In the genomic region with DNA sequence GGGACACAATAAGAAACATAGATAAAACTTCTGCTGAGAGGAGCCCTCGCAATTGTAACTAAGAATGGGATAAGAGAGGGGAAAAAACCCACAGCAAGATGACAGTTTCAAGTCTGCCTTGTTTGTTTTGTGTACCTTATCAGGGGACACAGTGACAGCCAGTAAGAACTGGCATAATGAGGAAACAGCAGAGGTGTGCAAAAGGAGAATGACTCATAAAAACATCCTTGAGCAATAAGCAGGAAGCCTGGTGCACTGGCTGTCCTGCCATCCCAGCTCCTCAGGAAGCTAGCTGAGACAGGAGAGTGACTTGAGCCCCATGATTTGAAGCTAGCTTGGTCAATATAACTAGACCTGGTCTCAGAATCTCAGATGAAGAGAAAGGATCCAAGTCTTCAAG, we compare ENCODE assay signal across 22 mouse cellular contexts. TPM values are rescaled to one million over a fixed set of nuclear protein-coding genes. Genes with fewer than 3 reads are reported as not detected.
DNase-seq lines count a peak whose midpoint lies in the region; ATAC-seq lines count a peak whose summit lies in the region.
"Had no signal": no experiment of that assay in that cellular context is flagged by ENCODE, and none has a peak within 500 bp of the region (broad histone marks: within the 10 kb centered on the region; RNA-seq: fewer than 3 reads in every experiment).

No protein-coding gene starts in this region.

- intact Hi-C loops in gastrocnemius, postnatal 14 days (cut with DNase I; ENCODE audit: low total_unique reads): loop anchor here (10.0 kb wide), 1 partner anchor 155 kb away; no protein-coding TSS in a partner anchor

- peak; percentile 40; the same call in 1 of the 2 replicates for ATAC-seq in intestine, embryonic 16.5 days
- ATAC-seq in intestine, embryonic 15.5 days: no peak
- peak; percentile 51 for ATAC-seq in liver, embryonic 16.5 days (ENCODE audit: low read depth)

- no peak overlapping the region for H3K4me3 ChIP-seq in intestine, embryonic 16.5 days (ENCODE audit: low read length)
- H3K4me3 ChIP-seq in intestine, embryonic 15.5 days (replicated peaks): no peak overlapping the region
- H3K4me3 ChIP-seq in liver, embryonic 16.5 days (ENCODE audit: low read depth, low read length): no peak overlapping the region
- H3K4me3 ChIP-seq: embryonic facial prominence, embryonic 12.5 days; limb, embryonic 15.5 days had no signal

- peaks cover 12% of the 10 kb centered on the region for H3K36me3 ChIP-seq in intestine, embryonic 16.5 days (ENCODE audit: control insufficient read depth, insufficient read depth, low read length)
- peaks cover 8% of the 10 kb centered on the region; the same call in 1 of the 2 replicates for H3K36me3 ChIP-seq in intestine, embryonic 15.5 days
- H3K36me3 ChIP-seq in liver, embryonic 16.5 days (ENCODE audit: control insufficient read depth, insufficient read depth): peaks cover 7% of the 10 kb centered on the region

- H3K9me3 ChIP-seq in intestine, embryonic 16.5 days (ENCODE audit: control insufficient read depth, low read length): no peaks in the 10 kb centered on the region
- H3K9me3 ChIP-seq in intestine, embryonic 15.5 days: no peaks in the 10 kb centered on the region
- no peaks in the 10 kb centered on the region for H3K9me3 ChIP-seq in liver, embryonic 16.5 days (replicated peaks; ENCODE audit: control insufficient read depth, low read length)
- H3K9me3 ChIP-seq: embryonic facial prominence, embryonic 12.5 days; limb, embryonic 15.5 days had no signal

- no peak overlapping the region for H3K27ac ChIP-seq in intestine, embryonic 16.5 days (ENCODE audit: low read length)
- no peak overlapping the region for H3K27ac ChIP-seq in intestine, embryonic 15.5 days
- H3K27ac ChIP-seq in liver, embryonic 16.5 days (ENCODE audit: low read length): peak overlapping the region; percentile 65
- H3K27ac ChIP-seq: embryonic facial prominence, embryonic 12.5 days; limb, embryonic 15.5 days had no signal

- 71% methylated on average over 1 of the region's 1 CpGs for WGBS in intestine, embryonic 16.5 days
- 87% methylated on average over 1 of the region's 1 CpGs for WGBS in intestine, embryonic 15.5 days
- 24% methylated on average over 1 of the region's 1 CpGs for WGBS in liver, embryonic 16.5 days (ENCODE audit: insufficient replicate concordance)

- H3K4me2 ChIP-seq in intestine, embryonic 16.5 days (ENCODE audit: low read depth, low read length): no peak overlapping the region
- H3K4me2 ChIP-seq in intestine, embryonic 15.5 days (replicated peaks): no peak overlapping the region
- no peak overlapping the region for H3K4me2 ChIP-seq in liver, embryonic 16.5 days (ENCODE audit: low read depth, low read length)
- H3K4me2 ChIP-seq: embryonic facial prominence, embryonic 12.5 days; limb, embryonic 15.5 days had no signal

- no peak overlapping the region for H3K9ac ChIP-seq in intestine, embryonic 16.5 days (ENCODE audit: low read depth, low read length)
- H3K9ac ChIP-seq in intestine, embryonic 15.5 days: no peak overlapping the region
- H3K9ac ChIP-seq in liver, embryonic 16.5 days (ENCODE audit: low read depth, low read length): no peak overlapping the region; the same call in 1 of the 2 replicates
- H3K9ac ChIP-seq: embryonic facial prominence, embryonic 12.5 days; limb, embryonic 15.5 days had no signal

- H3K27me3 ChIP-seq in intestine, embryonic 16.5 days (replicated peaks; ENCODE audit: control insufficient read depth, insufficient read depth, low read length): no peaks in the 10 kb centered on the region
- no peaks in the 10 kb centered on the region for H3K27me3 ChIP-seq in intestine, embryonic 15.5 days (replicated peaks)
- no peaks in the 10 kb centered on the region for H3K27me3 ChIP-seq in liver, embryonic 16.5 days (ENCODE audit: control insufficient read depth, insufficient read depth, low read depth, low read length)
- H3K27me3 ChIP-seq: embryonic facial prominence, embryonic 12.5 days; limb, embryonic 15.5 days had no signal

- peak; percentile 39 for DNase-seq in c-Kit-positive CD71-positive TER-119-positive erythroid progenitor cells, embryonic 14.5 days (ENCODE audit: low spot score)
- no peak for DNase-seq in adrenal gland, adult 8-10 months
- no peak for DNase-seq in gastrocnemius, postnatal 14 days
- no peak for DNase-seq in gastrocnemius, adult 8-10 months (ENCODE audit: low spot score in 2 of 2)
- no peak for DNase-seq in cerebellum, adult 9-11 months
- DNase-seq: adrenal gland, postnatal 36 days; kidney, postnatal 10 days; layer of hippocampus, adult 9-11 months; lung, postnatal 14 days; midbrain, embryonic 14.5 days; thymus, adult 18-20 months had no signal

- H3K4me1 ChIP-seq in intestine, embryonic 16.5 days (ENCODE audit: control insufficient read depth, insufficient read depth, low read length): peaks cover 3% of the 10 kb centered on the region; the same call in 1 of the 2 replicates
- H3K4me1 ChIP-seq in intestine, embryonic 15.5 days (replicated peaks): no peaks in the 10 kb centered on the region
- H3K4me1 ChIP-seq in liver, embryonic 16.5 days (ENCODE audit: control insufficient read depth, low read depth, low read length): peaks cover 23% of the 10 kb centered on the region
- H3K4me1 ChIP-seq: embryonic facial prominence, embryonic 12.5 days; limb, embryonic 15.5 days had no signal

RNA-seq across cellular contexts. Expression of a gene that starts 22.3 kb away (rescaled TPM):
- polyA plus RNA-seq in intestine, embryonic 16.5 days (2015; fragmentation: Nextera tagmentation; extraction: Ambion mirVana): 32.0 and 32.8 TPM in 2 replicates
- 31.7 and 33.0 TPM in 2 replicates for polyA plus RNA-seq in intestine, embryonic 15.5 days (2015; fragmentation: Nextera tagmentation; extraction: Ambion mirVana)
- polyA plus RNA-seq in liver, embryonic 16.5 days (2015; fragmentation: Nextera tagmentation; extraction: Ambion mirVana): 16.5 and 18.2 TPM in 2 replicates
- 10 to 100 TPM; 51.6 to 58.6 (median 54.9) TPM for total RNA-seq in adrenal gland, adult 8-10 months (2022)
- total RNA-seq in gastrocnemius, postnatal 14 days (2021): 10 to 100 TPM; 13.1 to 13.7 TPM
- 10 to 100 TPM; 15.6 to 18.7 (median 16.5) TPM for total RNA-seq in gastrocnemius, adult 8-10 months (2022)

RNA-seq across cellular contexts. Expression of a gene that starts 40.0 kb away (rescaled TPM):
- polyA plus RNA-seq in intestine, embryonic 16.5 days (2015; fragmentation: Nextera tagmentation; extraction: Ambion mirVana): not detected in 2 replicates
- not detected in 2 replicates for polyA plus RNA-seq in intestine, embryonic 15.5 days (2015; fragmentation: Nextera tagmentation; extraction: Ambion mirVana)
- not detected in 2 replicates for polyA plus RNA-seq in liver, embryonic 16.5 days (2015; fragmentation: Nextera tagmentation; extraction: Ambion mirVana)
- not detected for total RNA-seq in adrenal gland, adult 8-10 months (2022)
- not detected for total RNA-seq in gastrocnemius, postnatal 14 days (2021)
- total RNA-seq in gastrocnemius, adult 8-10 months (2022): not detected
- total RNA-seq: adrenal gland, postnatal 36 days; ES-E14; gastrocnemius, postnatal 4 days; left cerebral cortex, postnatal 10 days had no signal
- polyA plus RNA-seq: embryonic facial prominence, embryonic 12.5 days; heart, embryonic 16.5 days; hindbrain, embryonic 11.5 days; intestine, embryonic 14.5 days; limb, embryonic 15.5 days; midbrain, embryonic 14.5 days had no signal

RNA-seq across cellular contexts. Expression of a gene that starts 44.3 kb away (rescaled TPM):
- polyA plus RNA-seq in intestine, embryonic 16.5 days (2015; fragmentation: Nextera tagmentation; extraction: Ambion mirVana): 1,259 and 1,267 TPM in 2 replicates
- 1,117 and 1,212 TPM in 2 replicates for polyA plus RNA-seq in intestine, embryonic 15.5 days (2015; fragmentation: Nextera tagmentation; extraction: Ambion mirVana)
- polyA plus RNA-seq in liver, embryonic 16.5 days (2015; fragmentation: Nextera tagmentation; extraction: Ambion mirVana): 606 and 617 TPM in 2 replicates
- total RNA-seq in adrenal gland, adult 8-10 months (2022): 100 to 1,000 TPM; 587 to 783 (median 663) TPM
- total RNA-seq in gastrocnemius, postnatal 14 days (2021): 100 to 1,000 TPM; 851 to 959 TPM
- total RNA-seq in gastrocnemius, adult 8-10 months (2022): 1,000 to 10,000 TPM in 1 of 4 experiments, 100 to 1,000 TPM in 3; 882 to 1,031 (median 959) TPM

RNA-seq across cellular contexts. Expression of a gene that starts 44.7 kb away (rescaled TPM):
- polyA plus RNA-seq in intestine, embryonic 16.5 days (2015; fragmentation: Nextera tagmentation; extraction: Ambion mirVana): 64.8 and 66.0 TPM in 2 replicates
- 60.9 and 63.0 TPM in 2 replicates for polyA plus RNA-seq in intestine, embryonic 15.5 days (2015; fragmentation: Nextera tagmentation; extraction: Ambion mirVana)
- 21.4 and 21.7 TPM in 2 replicates for polyA plus RNA-seq in liver, embryonic 16.5 days (2015; fragmentation: Nextera tagmentation; extraction: Ambion mirVana)
- 10 to 100 TPM; 46.3 to 69.2 (median 59.1) TPM for total RNA-seq in adrenal gland, adult 8-10 months (2022)
- 10 to 100 TPM; 14.8 to 15.1 TPM for total RNA-seq in gastrocnemius, postnatal 14 days (2021)
- 10 to 100 TPM; 19.6 to 26.9 (median 24.7) TPM for total RNA-seq in gastrocnemius, adult 8-10 months (2022)
